Mouse (Mus musculus): ENCODE measurements around the gene Tsr2.

Tsr2 gene

DNA sequence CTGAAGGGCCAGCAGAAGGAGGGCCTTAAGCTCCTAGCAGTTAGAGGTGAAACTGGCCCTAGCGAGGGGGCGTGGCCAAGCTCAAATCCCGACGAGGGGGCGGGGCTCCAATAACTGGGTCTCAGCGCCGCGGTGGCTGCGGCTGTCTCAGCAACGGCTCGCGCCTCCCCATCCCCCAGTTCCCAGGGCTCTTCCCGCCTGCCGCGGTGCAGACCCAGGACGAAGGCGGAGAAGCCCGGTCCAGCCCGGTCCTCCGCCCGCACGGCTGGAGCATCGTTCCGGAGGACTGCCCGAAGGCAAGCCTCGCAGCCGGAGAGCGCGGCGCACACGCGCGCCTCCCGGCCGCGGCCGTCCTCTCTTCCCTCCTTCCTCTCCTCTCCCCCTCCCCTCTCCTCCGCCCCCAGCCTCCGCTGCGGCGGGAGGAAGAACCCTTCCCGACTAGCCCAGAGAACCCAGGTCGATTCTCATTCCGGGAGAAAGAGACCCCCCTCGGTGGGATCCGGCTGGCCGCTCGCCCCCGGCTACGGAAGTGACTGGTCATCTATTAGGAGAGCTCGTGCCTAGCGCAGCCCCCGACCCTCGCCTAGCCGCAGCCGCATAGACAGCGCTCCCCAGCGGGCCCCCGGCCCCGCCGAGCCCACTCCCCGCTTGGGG, 49.4 kb downstream of the Tsr2 start:
- DNase-seq (ENCODE audit: low spot score in 2 of 2), result peak; percentile 85 to 86

GRCm38 (mm10) chrX:151046321-151046720, 50.0 kb downstream of the Tsr2 start:
- DNase-seq (ENCODE audit: low spot score in 2 of 2), result peak in 1 of 2 experiments; percentile 42

DNA sequence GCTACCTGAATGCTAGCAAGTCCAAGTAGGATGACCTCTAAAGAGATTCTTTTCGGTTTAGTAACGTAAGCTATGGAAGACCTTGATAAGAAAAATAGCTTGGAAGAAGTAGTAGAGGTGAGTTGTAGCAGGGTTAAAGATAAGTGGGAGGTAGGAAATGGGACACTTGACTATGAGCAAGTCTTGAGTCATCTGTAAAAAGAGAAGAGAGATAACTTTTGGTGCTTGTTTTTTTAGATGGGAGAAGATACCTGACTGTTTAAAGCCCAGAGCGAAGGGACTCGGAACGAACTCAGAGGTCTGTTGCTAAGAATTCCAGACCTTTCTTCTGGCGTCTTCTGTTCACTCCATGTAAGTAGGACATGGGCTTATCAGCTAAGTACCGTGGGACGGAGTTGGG, 50.5 kb downstream of the Tsr2 start, which contains the start of gene Fgd1:
Gene Fgd1 (plus strand): TSS at position 301 of the 400 bp plus-strand sequence.
- DNase-seq (ENCODE audit: low spot score in 2 of 2), result no peak

- no peak for DNase-seq (ENCODE audit: low spot score in 2 of 2)
Observed at GRCm38 (mm10) chrX:151041223-151041622, 55.1 kb downstream of the Tsr2 start.

Data from right cerebral cortex, postnatal 10 days (tissue).